Mouse (Mus musculus) layer of hippocampus, adult 2 months (tissue): Measurements from ENCODE around the gene Itgad. TPM values are rescaled to one million over a fixed set of nuclear protein-coding genes. Genes with fewer than 3 reads are reported as not detected.
A peak's percentile ranks its signal among the peaks of the same experiment; 100 is the strongest.

Source experiments
- DNase-seq, 2 experiments: peaks; one replicate each; pipeline ENCODE4 v3.0.0; 2022; ENCODE audit warnings: low spot score in 2 of 2
- H3K27ac ChIP-seq: fragments of 200-600 bp; 2 replicates; pipeline ENCODE4 v1.8.1; 2022
- H3K4me3 ChIP-seq: fragments of 200-600 bp; 2 replicates; pipeline ENCODE4 v1.8.1; 2022; ENCODE audit warnings: mild to moderate bottlenecking
- CTCF ChIP-seq: fragments of 200-600 bp; conservative IDR thresholded peaks from 2 replicates; pipeline ENCODE4 v1.8.1; 2022; ENCODE audit warnings: antibody characterized with exemption, mild to moderate bottlenecking, moderate library complexity
- long read RNA-seq, 2 experiments: library from polyadenylated mRNA; stranded (forward); transcript quantifications; one replicate each; pipeline ENCODE4 v2.0.0; 2021; ENCODE audit warnings: borderline mapping rate in 2 of 2
- total RNA-seq, 2 experiments: library from RNA; stranded (reverse); gene quantifications; 2 replicates each; pipeline ENCODE4 v1.2.3; 2021

Itgad gene
- under 1 TPM; 0.29 to 0.46 TPM for total RNA-seq
- long read RNA-seq, experiment 1: 0 reads
- long read RNA-seq, experiment 2: 0 reads

DNA sequence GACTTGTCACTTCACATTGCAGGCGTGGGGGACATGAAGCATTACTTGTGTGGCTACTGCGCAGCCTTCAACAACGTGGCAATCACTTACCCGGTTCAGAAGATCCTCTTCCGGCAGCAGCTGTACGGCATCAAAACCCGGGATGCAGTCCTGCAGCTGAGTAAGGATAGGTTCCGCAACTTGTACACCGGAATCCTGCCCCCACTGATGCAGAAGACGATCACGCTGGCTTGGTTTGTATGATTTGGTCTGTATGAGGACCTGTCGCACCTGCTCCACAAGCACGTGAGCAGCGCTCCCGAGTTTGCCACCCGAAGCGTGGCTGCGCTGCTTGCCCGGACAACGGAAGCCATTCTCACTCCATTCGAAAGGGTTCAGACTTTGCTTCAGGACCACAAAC lies at the start of gene Itgad:
Gene Itgad (plus strand): TSS at position 301 of the 400 bp plus-strand sequence.
- DNase-seq: no peak

GRCm38 (mm10) chr7:128105246-128105645 lies 48.9 kb upstream of the Itgad start:
- peak; percentile 49 for TF ChIP-seq CTCF
- H3K4me3 ChIP-seq: no peak overlapping the region
- no peak overlapping the region for H3K27ac ChIP-seq
- DNase-seq: peak; percentile 45 to 66

More for the DNA sequence above, at the start of gene Itgad:
- no peak for TF ChIP-seq CTCF
- no peak within 1 kb of the TSS for H3K4me3 ChIP-seq
- H3K27ac ChIP-seq: no peak within 1 kb of the TSS

GRCm38 (mm10) chr7:128107462-128107861 lies 46.7 kb upstream of the Itgad start:
- Histone ChIP-seq H3K4me3 (no peak overlapping the region), H3K27ac (no peak overlapping the region)
- no peak for DNase-seq
- TF ChIP-seq CTCF: no peak

DNA sequence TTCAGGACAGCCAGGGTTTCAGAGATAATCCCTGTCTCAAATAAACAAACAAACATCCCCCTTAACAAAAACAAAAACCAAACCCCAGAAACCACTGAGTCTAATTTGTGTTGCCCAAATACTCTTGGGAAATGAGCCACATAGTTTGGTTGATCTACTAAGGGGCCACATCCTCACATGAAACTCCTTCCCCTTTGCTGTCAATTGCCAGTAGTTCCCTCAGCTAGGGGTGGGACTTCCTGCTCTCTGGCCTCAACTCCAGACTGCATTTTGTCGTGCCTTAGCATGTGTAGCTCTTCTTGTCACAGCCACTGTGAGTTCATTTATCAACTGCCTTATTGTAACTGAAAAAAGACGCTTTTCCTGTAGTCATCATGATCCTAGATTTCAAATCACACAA lies 43.9 kb upstream of the Itgad start:
- Histone ChIP-seq H3K27ac (no peak overlapping the region), H3K4me3 (no peak overlapping the region)
- no peak for DNase-seq
- TF ChIP-seq CTCF: no peak

DNA sequence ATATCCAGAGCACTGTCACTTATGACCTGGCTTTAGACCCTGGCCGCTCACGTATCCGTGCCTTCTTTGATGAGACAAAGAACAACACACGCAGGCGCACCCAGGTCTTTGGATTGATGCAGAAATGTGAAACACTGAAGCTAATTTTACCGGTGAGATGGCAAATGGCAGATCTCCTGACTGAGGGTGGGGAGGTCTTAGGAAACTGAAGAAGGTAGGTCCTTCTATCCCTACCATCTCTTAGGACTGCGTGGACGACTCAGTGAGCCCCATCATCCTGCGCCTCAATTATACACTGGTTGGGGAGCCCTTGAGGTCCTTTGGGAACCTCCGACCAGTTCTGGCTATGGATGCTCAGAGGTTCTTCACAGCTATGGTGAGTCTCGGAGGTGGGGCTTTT lies 42.0 kb upstream of the Itgad start:
- Histone ChIP-seq H3K27ac (no peak overlapping the region), H3K4me3 (no peak overlapping the region)
- no peak for DNase-seq
- no peak for TF ChIP-seq CTCF

DNA sequence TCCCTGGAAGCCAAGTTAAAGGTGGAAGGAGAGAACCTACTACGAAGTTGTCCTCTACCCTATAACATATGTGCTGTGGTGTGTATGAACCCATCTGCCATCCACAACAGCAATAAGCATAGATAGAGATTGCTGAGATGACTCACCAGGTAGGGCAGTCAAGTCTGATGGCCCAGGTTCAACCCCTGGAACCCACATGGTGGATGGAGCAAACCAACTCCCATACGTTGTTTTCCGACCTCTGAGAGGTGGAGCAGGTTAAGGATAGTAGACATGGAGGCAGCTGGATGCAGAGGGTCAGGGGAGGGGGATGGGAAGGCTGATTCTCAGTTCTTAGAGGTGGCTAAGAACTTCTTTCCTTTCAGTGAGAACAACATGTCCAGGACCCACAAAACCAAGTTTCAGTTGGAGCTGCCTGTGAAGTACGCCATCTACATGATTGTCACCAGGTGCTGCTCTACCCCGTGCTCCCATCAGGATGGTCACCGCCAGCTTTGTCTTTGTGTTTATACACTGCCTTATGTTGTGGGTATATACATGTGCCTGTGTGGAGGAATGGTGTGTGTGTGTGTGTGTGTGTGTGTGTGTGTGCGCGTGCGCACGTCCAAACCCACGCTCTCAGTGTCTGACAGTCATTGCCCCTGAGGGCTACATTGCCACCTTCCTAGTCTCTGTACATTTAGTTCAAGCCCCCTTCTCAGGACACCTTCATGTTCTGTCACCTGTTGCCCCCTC lies 39.6 kb upstream of the Itgad start:
- no peak for TF ChIP-seq CTCF
- no peak overlapping the region for H3K4me3 ChIP-seq

GRCm38 (mm10) chr7:128115211-128115958 lies 38.8 kb upstream of the Itgad start:
- H3K4me3 ChIP-seq: no peak overlapping the region
- TF ChIP-seq CTCF: no peak
- no peak overlapping the region for H3K27ac ChIP-seq
- DNase-seq: no peak

More for the DNA sequence above, 39.6 kb upstream of the Itgad start:
- DNase-seq: no peak
- no peak overlapping the region for H3K27ac ChIP-seq

DNA sequence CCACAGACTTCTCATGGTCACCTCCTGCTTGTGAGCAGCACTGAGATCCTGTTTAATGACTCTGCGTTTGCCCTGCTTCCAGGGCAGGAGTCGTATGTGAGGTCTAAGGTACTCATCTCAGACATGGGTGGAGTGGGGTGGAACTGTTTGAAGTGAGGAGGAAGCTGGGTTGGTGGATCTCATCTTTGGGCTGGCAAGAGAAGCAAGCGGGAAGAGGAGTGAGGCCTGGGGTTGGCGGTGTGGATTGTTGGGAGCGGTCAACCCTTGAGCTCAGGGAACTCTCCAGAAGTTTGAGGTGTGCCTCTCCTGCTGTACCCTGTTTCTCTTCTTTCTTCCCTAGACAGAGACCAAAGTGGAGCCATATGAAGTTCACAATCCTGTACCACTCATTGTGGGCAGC lies 37.8 kb upstream of the Itgad start:
- H3K4me3 ChIP-seq: no peak overlapping the region
- TF ChIP-seq CTCF: no peak
- no peak overlapping the region for H3K27ac ChIP-seq
- DNase-seq: no peak

- no peak for DNase-seq
- no peak overlapping the region for H3K4me3 ChIP-seq
- TF ChIP-seq CTCF: no peak
- H3K27ac ChIP-seq: no peak overlapping the region
Observed at GRCm38 (mm10) chr7:128119726-128120490, 34.3 kb upstream of the Itgad start.

- no peak within 1 kb of the TSS for H3K27ac ChIP-seq
- no peak for DNase-seq
- H3K4me3 ChIP-seq: no peak within 1 kb of the TSS
- no peak for TF ChIP-seq CTCF
Observed at GRCm38 (mm10) chr7:128128741-128129720, 25.1 kb upstream of the Itgad start, which contains the start of gene Itgax. Gene Itgax, plus strand, starts transcription at chr7:128129547.

- TF ChIP-seq CTCF: no peak
- no peak overlapping the region for H3K4me3 ChIP-seq
- no peak for DNase-seq
Observed at GRCm38 (mm10) chr7:128132148-128132547, 22.0 kb upstream of the Itgad start.

GRCm38 (mm10) chr7:128133596-128133995 lies 20.6 kb upstream of the Itgad start:
- no peak overlapping the region for H3K4me3 ChIP-seq
- TF ChIP-seq CTCF: no peak
- no peak for DNase-seq
- H3K27ac ChIP-seq: no peak overlapping the region

More at GRCm38 (mm10) chr7:128132148-128132547, 22.0 kb upstream of the Itgad start:
- H3K27ac ChIP-seq: no peak overlapping the region
